Mouse (Mus musculus): ENCODE data around the gene Fra10ac1. TPM values are rescaled to one million over a fixed set of nuclear protein-coding genes. Genes with fewer than 3 reads are reported as not detected.

Gene Fra10ac1
- total RNA-seq, 2 experiments from 2014 or later, result 11.1 to 15.9 TPM

DNA sequence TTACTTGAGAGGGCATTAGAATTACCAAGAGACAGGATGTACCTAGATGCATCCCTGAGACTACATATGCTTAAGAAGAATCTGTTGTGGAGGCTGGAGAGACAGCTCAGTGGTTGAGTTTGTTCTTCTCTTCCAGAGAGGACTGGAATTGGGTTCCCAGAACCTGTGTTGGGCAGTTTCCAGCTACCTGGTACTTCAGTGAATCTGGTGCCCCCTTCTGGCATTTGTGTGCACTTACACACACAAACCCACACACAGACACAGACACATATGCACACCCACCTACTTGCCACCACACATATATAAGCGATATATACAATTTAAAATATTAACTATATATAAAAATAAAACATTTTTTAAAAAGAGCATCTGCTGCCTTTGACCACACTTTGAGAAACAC, 67.7 kb downstream of the Fra10ac1 start:
- intact Hi-C loops (cut with DNase I), result no loop called here
- no peak for DNase-seq (ENCODE audit: low spot score in 2 of 2)

- intact Hi-C loops (cut with DNase I), result no loop called here
- DNase-seq (ENCODE audit: low spot score in 2 of 2), result no peak
These were observed 80.2 kb downstream of the Fra10ac1 start for GRCm38 (mm10) chr19:38143540-38144271.

Other genes starting within 250 kb of the Fra10ac1 start
- gene Myof, start 180.6 kb downstream of the Fra10ac1 start, total RNA-seq (2021), result 1 to 10 TPM; 5.9 to 6.4 TPM
- under 1 TPM; 0.57 to 0.66 TPM for gene Cep55, start 169.1 kb downstream of the Fra10ac1 start, total RNA-seq (2021)
- not detected for gene Ffar4, start 127.1 kb downstream of the Fra10ac1 start, total RNA-seq (2021)
- 10 to 100 TPM; 23.3 to 23.6 TPM for gene Rbp4, start 98.9 kb downstream of the Fra10ac1 start, total RNA-seq (2021)
- under 1 TPM; 0.53 to 0.87 TPM for gene Pde6c, start 91.4 kb downstream of the Fra10ac1 start, total RNA-seq (2021)
- 100 to 1,000 TPM; 117 to 127 TPM for gene Lgi1, start 40.4 kb upstream of the Fra10ac1 start, total RNA-seq (2021)
- gene Slc35g1, start 171.8 kb upstream of the Fra10ac1 start, total RNA-seq (2021), result 1 to 10 TPM; 2.6 to 3.5 TPM